Mouse (Mus musculus): ENCODE data around the gene Car11. TPM values are rescaled to one million over a fixed set of nuclear protein-coding genes. Genes with fewer than 3 reads are reported as not detected.
A peak's percentile ranks its signal among the peaks of the same experiment; 100 is the strongest.

The Car11 gene
- polyA plus RNA-seq, 1 experiment from 2014 or later = 89.9 TPM

DNA sequence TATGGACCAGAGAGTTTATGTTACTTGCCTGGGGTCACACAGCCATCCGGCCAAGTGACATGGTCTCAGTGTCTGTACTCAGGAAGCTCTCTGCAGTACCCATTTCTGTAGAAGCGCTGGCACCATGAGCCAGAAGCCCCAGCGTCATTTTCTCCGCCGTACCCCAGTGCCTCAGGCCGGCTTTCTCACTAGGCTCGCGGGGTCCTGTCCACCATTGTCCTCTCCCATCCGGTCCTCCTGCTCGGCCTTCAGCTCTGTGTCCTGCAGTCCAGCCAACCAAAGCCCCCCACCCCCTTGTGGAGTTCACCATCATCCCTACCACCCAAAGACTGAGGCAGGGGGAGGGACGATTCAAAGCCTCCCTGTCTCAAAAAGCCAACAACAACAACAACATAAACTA lies 2.0 kb downstream of the Car11 start:
- no peak overlapping the region; the same call in 1 of the 2 replicates for H3K4me3 ChIP-seq (ENCODE audit: low read depth, low read length)
- peak overlapping the region; percentile 81 for H3K4me2 ChIP-seq (ENCODE audit: low read length)
- no peaks in the 10 kb centered on the region for H3K36me3 ChIP-seq (ENCODE audit: control insufficient read depth, insufficient read depth, low read length)
- H3K27ac ChIP-seq (ENCODE audit: low read length) = no peak overlapping the region
- peaks cover 50% of the 10 kb centered on the region for H3K4me1 ChIP-seq (ENCODE audit: control insufficient read depth, insufficient read depth, low read length)
- H3K9ac ChIP-seq (ENCODE audit: low read depth, low read length) = no peak overlapping the region
- WGBS = 83% methylated on average over 11 of the region's 11 CpGs
- ATAC-seq = no peak
- H3K9me3 ChIP-seq (replicated peaks; ENCODE audit: control insufficient read depth, low read length, poor library complexity, severe bottlenecking) = no peaks in the 10 kb centered on the region
- H3K27me3 ChIP-seq (ENCODE audit: control insufficient read depth, insufficient read depth, low read depth, low read length) = peaks cover 3% of the 10 kb centered on the region; the same call in 1 of the 2 replicates

DNA sequence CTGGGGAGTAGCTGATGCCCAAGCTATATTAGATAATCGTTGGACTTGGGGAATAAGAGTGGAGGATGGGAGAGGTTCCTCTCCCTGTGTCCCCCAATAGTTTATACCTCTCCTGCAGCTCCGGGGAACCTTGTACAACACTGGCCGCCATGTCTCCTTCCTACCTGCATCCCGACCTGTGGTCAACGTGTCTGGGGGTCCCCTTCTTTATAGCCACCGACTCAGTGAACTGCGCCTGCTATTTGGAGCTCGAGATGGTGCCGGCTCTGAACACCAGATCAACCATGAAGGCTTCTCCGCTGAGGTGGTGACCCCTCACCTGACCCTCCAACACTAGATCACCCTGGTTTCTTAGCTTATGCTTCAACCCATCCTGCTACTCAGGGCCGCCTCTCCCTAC lies 2.7 kb downstream of the Car11 start:
- no peak overlapping the region; the same call in 1 of the 2 replicates for H3K9ac ChIP-seq (ENCODE audit: low read depth, low read length)
- no peaks in the 10 kb centered on the region for H3K9me3 ChIP-seq (replicated peaks; ENCODE audit: control insufficient read depth, low read length, poor library complexity, severe bottlenecking)
- WGBS = 94% methylated on average over 11 of the region's 11 CpGs
- H3K4me1 ChIP-seq (ENCODE audit: control insufficient read depth, insufficient read depth, low read length) = peaks cover 55% of the 10 kb centered on the region
- no peak overlapping the region for H3K27ac ChIP-seq (ENCODE audit: low read length)
- no peaks in the 10 kb centered on the region for H3K36me3 ChIP-seq (ENCODE audit: control insufficient read depth, insufficient read depth, low read length)
- H3K4me2 ChIP-seq (ENCODE audit: low read length) = no peak overlapping the region; the same call in 1 of the 2 replicates
- no peak overlapping the region for H3K4me3 ChIP-seq (ENCODE audit: low read depth, low read length)
- H3K27me3 ChIP-seq (ENCODE audit: control insufficient read depth, insufficient read depth, low read depth, low read length) = peaks cover 3% of the 10 kb centered on the region; the same call in 1 of the 2 replicates
- no peak for ATAC-seq

DNA sequence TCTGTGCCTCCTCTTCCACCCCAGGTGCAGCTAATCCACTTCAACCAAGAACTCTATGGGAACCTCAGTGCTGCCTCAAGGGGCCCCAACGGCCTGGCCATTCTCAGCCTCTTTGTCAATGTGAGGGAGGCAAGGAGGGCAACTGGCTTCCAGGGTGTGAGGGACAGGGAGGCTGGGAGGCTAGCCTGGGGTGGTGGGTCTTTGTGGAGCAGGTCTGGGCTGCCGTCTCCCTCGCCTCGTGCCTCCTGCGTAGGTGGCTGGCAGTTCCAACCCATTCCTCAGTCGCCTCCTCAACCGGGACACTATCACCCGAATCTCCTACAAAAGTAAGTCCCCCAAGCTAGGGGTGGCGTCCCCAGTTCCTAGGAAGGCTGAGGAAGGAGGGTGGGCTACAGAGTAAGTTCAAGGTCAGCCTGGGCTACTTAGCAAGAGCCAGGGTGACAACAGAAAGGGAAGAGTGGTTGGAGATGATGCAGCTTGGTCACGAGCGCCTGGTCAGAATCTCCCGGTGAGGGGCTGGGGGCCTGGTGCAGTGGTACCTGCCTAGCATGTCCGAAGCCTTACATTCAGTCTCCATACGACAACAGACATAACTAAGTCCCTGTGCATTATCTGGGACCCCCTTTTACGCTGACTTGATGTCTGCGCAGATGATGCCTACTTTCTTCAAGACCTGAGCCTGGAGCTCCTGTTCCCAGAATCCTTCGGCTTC lies 3.3 kb downstream of the Car11 start:
- Histone ChIP-seq H3K27me3 (ENCODE audit: control insufficient read depth, insufficient read depth, low read depth, low read length) (peaks cover 3% of the 10 kb centered on the region; the same call in 1 of the 2 replicates), H3K9me3 (replicated peaks; ENCODE audit: control insufficient read depth, low read length, poor library complexity, severe bottlenecking) (no peaks in the 10 kb centered on the region), H3K4me3 (ENCODE audit: low read depth, low read length) (peak overlapping the region; percentile 62), H3K9ac (ENCODE audit: low read depth, low read length) (peak overlapping the region; percentile 62), H3K4me1 (ENCODE audit: control insufficient read depth, insufficient read depth, low read length) (peaks cover 61% of the 10 kb centered on the region), H3K36me3 (ENCODE audit: control insufficient read depth, insufficient read depth, low read length) (no peaks in the 10 kb centered on the region), H3K4me2 (ENCODE audit: low read length) (peak overlapping the region; percentile 98), H3K27ac (ENCODE audit: low read length) (peak overlapping the region; percentile 86)
- ATAC-seq = no peak
- 90% methylated on average over 17 of the region's 17 CpGs for WGBS

DNA sequence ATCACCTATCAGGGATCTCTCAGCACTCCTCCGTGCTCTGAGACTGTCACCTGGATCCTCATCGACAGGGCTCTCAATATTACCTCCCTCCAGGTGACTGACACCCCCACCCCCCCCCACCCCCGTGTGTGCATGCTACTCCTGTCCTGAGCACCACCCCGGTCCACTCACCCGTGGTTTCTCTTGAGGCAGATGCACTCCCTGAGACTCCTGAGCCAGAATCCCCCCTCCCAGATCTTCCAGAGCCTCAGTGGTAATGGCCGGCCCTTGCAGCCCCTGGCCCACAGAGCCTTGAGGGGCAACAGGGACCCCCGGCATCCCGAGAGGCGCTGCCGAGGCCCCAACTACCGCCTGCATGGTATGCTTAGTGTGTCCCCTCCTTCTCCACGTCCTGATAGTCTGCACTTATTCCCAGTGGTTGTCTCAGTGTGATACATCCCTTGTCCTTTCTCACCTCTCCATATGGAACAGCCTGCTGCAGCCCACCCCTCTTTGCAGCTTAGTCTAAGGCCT lies 3.9 kb downstream of the Car11 start:
- Histone ChIP-seq H3K4me2 (ENCODE audit: low read length) (peak overlapping the region; percentile 98), H3K27me3 (ENCODE audit: control insufficient read depth, insufficient read depth, low read depth, low read length) (0 out of 2 replicates have a peak, but pooled peaks cover under 1% of the 10 kb centered on the region), H3K27ac (ENCODE audit: low read length) (peak overlapping the region; percentile 86), H3K4me3 (ENCODE audit: low read depth, low read length) (peak overlapping the region; percentile 62), H3K4me1 (ENCODE audit: control insufficient read depth, insufficient read depth, low read length) (peaks cover 63% of the 10 kb centered on the region), H3K36me3 (ENCODE audit: control insufficient read depth, insufficient read depth, low read length) (no peaks in the 10 kb centered on the region), H3K9ac (ENCODE audit: low read depth, low read length) (peak overlapping the region; percentile 62), H3K9me3 (replicated peaks; ENCODE audit: control insufficient read depth, low read length, poor library complexity, severe bottlenecking) (no peaks in the 10 kb centered on the region)
- 30% methylated on average over 12 of the region's 12 CpGs for WGBS
- no peak; the same call in 1 of the 2 replicates for ATAC-seq

DNA sequence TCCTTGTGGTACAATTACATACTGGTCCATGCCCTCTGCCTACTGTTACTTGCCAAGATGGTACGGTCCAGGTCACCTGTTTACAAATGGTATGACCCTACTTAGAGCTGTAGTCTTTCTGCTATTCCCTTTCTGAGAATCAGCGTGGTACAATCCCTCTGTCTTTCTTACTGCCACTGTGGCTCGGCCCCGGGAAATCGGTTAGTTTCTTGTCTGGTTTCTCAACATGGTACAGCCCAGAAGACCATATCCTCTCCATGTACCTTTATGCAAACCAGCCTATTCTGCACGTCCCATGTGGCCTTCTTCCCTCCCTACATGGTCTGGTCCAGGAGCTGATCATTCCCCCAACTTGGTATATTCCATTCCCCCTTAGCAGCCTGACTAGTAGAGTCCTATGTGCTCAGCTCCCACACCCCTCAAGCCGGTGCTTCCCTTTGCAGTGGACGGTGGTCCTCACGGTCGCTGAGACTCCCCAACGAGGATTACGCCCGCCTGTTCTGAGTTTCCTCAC lies 4.5 kb downstream of the Car11 start:
- WGBS = under 1% methylated on average over 13 of the region's 13 CpGs
- ATAC-seq = peak; percentile 61
- H3K27ac ChIP-seq (ENCODE audit: low read length) = peak overlapping the region; percentile 86
- no peaks in the 10 kb centered on the region for H3K36me3 ChIP-seq (ENCODE audit: control insufficient read depth, insufficient read depth, low read length)
- H3K4me2 ChIP-seq (ENCODE audit: low read length) = peak overlapping the region; percentile 98
- peak overlapping the region; percentile 62 for H3K9ac ChIP-seq (ENCODE audit: low read depth, low read length)
- peaks cover 67% of the 10 kb centered on the region for H3K4me1 ChIP-seq (ENCODE audit: control insufficient read depth, insufficient read depth, low read length)
- H3K9me3 ChIP-seq (replicated peaks; ENCODE audit: control insufficient read depth, low read length, poor library complexity, severe bottlenecking) = no peaks in the 10 kb centered on the region
- H3K4me3 ChIP-seq (ENCODE audit: low read depth, low read length) = peak overlapping the region; percentile 62
- no peaks in the 10 kb centered on the region for H3K27me3 ChIP-seq (ENCODE audit: control insufficient read depth, insufficient read depth, low read depth, low read length)

DNA sequence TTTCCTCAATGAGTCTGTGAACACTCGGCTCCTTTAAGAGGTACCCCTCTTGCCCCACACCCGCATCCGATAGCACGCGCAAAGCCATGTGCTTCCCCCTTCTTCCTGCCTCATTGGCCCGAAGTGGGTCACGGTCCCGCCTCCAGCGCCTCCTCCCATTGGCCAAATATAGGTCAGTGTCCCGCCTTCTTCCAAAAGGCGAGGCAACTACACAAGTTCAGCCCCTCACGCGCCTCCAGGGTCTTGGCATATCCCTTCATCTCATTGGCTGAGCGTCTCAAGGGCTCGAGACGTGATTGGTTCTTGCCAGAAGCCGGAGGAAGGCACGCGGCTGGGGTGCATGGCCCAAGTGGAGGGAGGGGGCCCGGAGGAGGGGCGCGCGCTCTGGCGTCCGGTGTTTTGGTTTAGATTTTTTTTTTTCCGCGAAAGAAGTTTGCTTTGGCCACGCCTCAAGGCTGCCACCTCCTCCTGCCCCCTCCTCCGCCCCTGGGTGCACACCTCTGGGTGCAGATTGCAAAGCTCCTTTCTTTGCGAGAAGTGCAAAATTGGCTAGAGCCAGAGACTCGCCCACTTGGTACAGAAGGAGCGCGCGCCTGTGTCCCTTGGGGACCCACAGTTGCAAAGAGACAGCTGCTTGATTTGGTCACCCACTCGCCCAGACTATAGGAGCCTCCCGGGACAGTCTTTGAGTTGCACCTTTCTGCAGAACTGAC lies 5.2 kb downstream of the Car11 start, which contains the start of gene Dbp:
Gene Dbp (plus strand): TSS at position 359 of the 713 bp plus-strand sequence.
- Histone ChIP-seq H3K36me3 (ENCODE audit: control insufficient read depth, insufficient read depth, low read length) (peaks cover under 1% of the 10 kb centered on the region; the same call in 1 of the 2 replicates), H3K9me3 (replicated peaks; ENCODE audit: control insufficient read depth, low read length, poor library complexity, severe bottlenecking) (no peaks in the 10 kb centered on the region), H3K27ac (ENCODE audit: low read length) (peak within 1 kb of the TSS; percentile 86), H3K9ac (ENCODE audit: low read depth, low read length) (peak within 1 kb of the TSS; percentile 84), H3K27me3 (ENCODE audit: control insufficient read depth, insufficient read depth, low read depth, low read length) (no peaks in the 10 kb centered on the region), H3K4me1 (ENCODE audit: control insufficient read depth, insufficient read depth, low read length) (peaks cover 72% of the 10 kb centered on the region), H3K4me2 (ENCODE audit: low read length) (peak within 1 kb of the TSS; percentile 98), H3K4me3 (ENCODE audit: low read depth, low read length) (peak within 1 kb of the TSS; percentile 62)
- peak; percentile 82 for ATAC-seq
- 0% methylated on average over 36 of the region's 36 CpGs for WGBS

DNA sequence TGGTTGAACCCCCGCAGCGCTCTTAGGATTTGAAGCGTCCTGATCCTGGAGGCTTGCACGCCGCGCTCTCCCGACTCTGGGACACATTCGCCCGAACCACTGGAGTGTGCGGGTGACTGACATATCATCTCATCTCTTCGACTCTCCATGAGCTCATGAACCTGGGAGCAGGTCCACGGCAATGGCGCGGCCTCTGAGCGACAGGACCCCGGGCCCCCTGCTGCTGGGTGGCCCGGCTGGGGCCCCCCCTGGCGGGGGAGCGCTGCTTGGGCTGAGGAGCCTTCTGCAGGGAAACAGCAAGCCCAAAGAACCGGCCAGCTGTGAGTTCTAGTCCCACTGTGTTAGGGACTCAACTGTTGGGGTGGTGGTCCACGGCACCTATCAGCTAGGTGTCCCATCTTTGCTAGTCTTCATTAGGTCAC lies 5.8 kb downstream of the Car11 start:
- peaks cover 4% of the 10 kb centered on the region; the same call in 1 of the 2 replicates for H3K36me3 ChIP-seq (ENCODE audit: control insufficient read depth, insufficient read depth, low read length)
- H3K27ac ChIP-seq (ENCODE audit: low read length) = peak overlapping the region; percentile 67
- H3K9ac ChIP-seq (ENCODE audit: low read depth, low read length) = peak overlapping the region; percentile 84
- no peaks in the 10 kb centered on the region for H3K9me3 ChIP-seq (replicated peaks; ENCODE audit: control insufficient read depth, low read length, poor library complexity, severe bottlenecking)
- H3K4me3 ChIP-seq (ENCODE audit: low read depth, low read length) = peak overlapping the region; percentile 62
- H3K27me3 ChIP-seq (ENCODE audit: control insufficient read depth, insufficient read depth, low read depth, low read length) = no peaks in the 10 kb centered on the region
- WGBS = 0% methylated on average over 21 of the region's 21 CpGs
- no peak for ATAC-seq
- H3K4me2 ChIP-seq (ENCODE audit: low read length) = peak overlapping the region; percentile 98
- peaks cover 76% of the 10 kb centered on the region for H3K4me1 ChIP-seq (ENCODE audit: control insufficient read depth, insufficient read depth, low read length)

DNA sequence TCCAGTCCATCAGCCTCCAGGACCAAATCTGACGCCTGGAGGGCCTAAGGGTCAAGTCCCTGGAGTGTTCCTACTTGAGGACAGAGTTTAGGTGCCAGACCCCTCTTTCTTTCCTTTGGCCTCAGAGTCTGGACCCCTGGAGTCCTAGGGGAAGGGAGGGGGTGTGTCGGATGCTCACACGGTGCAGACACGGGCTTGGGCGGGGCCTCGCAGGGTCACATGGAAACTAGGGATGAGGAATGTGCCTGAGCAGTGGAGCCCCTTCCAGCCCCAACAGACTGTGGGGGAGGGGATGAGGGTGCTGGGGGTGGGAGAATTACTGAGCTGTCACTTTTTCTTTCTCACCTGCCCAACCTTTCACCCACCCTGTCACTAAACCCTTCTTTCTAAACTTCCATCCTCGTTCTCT lies 6.2 kb downstream of the Car11 start:
- Histone ChIP-seq H3K4me2 (ENCODE audit: low read length) (peak overlapping the region; percentile 98), H3K4me1 (ENCODE audit: control insufficient read depth, insufficient read depth, low read length) (peaks cover 72% of the 10 kb centered on the region), H3K27ac (ENCODE audit: low read length) (no peak overlapping the region)

More for the DNA sequence above, 6.2 kb downstream of the Car11 start:
- no peak for ATAC-seq
- Histone ChIP-seq H3K9me3 (replicated peaks; ENCODE audit: control insufficient read depth, low read length, poor library complexity, severe bottlenecking) (no peaks in the 10 kb centered on the region), H3K27me3 (ENCODE audit: control insufficient read depth, insufficient read depth, low read depth, low read length) (no peaks in the 10 kb centered on the region), H3K36me3 (ENCODE audit: control insufficient read depth, insufficient read depth, low read length) (peaks cover 8% of the 10 kb centered on the region), H3K4me3 (ENCODE audit: low read depth, low read length) (peak overlapping the region; percentile 62), H3K9ac (ENCODE audit: low read depth, low read length) (peak overlapping the region; percentile 84)
- 0% methylated on average over 7 of the region's 7 CpGs for WGBS

All from midbrain, embryonic 16.5 days (tissue).